Mouse (Mus musculus): ENCODE results near the gene Cox6b2. TPM values are rescaled to one million over a fixed set of nuclear protein-coding genes. Genes with fewer than 3 reads are reported as not detected.

Gene Cox6b2
- polyA plus RNA-seq, 1 experiment from 2014 or later: 17.7 TPM

DNA sequence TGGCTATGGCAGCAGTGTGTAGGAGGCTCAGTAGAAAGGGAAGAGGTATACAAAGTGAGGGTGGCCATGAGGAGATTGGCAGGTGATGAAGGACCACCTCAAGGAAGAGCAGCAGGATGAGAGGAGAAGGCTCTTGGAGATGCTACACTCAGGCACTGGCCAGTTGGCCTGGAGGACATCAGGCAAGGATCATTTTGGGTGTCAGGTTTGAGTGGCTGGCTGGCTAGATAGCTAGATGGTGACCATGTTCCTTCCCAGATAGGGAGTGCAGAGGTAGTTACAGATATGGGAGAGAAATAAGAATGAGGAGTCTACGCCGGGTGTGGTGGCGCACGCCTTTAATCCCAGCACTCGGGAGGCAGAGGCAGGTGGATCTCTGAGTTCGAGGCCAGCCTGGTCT lies 8.0 kb downstream of the Cox6b2 start:
- peaks cover 22% of the 10 kb centered on the region for H3K4me1 ChIP-seq (ENCODE audit: control insufficient read depth, insufficient read depth, low read length)
- no peak overlapping the region for H3K4me2 ChIP-seq (ENCODE audit: low read depth, low read length)
- H3K9me3 ChIP-seq (ENCODE audit: control insufficient read depth, low read length): no peaks in the 10 kb centered on the region
- H3K36me3 ChIP-seq (ENCODE audit: control insufficient read depth, insufficient read depth, low read length): peaks cover 7% of the 10 kb centered on the region
- no peak overlapping the region for H3K9ac ChIP-seq (replicated peaks; ENCODE audit: low read depth, low read length)
- no peak for ATAC-seq (ENCODE audit: low read depth)
- H3K27ac ChIP-seq (ENCODE audit: low read depth, low read length): no peak overlapping the region
- H3K27me3 ChIP-seq (ENCODE audit: control insufficient read depth, insufficient read depth, low read length): no peaks in the 10 kb centered on the region
- whole genome bisulfite sequencing: 96% methylated on average over 5 of the region's 6 CpGs
- no peak overlapping the region for H3K4me3 ChIP-seq (ENCODE audit: low read depth, low read length)

DNA sequence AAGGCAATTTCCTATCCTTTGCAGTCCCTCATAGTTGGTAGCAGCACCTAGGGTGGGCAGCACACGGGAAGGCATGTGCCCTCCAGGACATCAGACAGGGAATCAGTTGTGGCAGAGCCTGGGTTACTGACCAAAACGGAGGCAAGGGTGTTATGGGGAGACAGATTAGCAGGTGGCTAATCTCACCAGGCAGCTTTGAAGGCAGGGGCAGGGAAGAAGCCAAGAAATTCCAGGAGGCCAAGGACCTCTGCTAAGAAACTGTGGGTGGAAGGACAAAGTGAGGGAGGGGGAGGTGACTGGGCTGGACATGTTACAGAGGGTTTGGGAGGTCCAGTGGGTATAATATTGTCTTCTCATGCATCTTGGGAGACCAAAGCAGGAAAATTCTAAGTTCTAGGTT lies 9.5 kb downstream of the Cox6b2 start:
- peaks cover 30% of the 10 kb centered on the region for H3K4me1 ChIP-seq (ENCODE audit: control insufficient read depth, insufficient read depth, low read length)
- peaks cover 7% of the 10 kb centered on the region for H3K36me3 ChIP-seq (ENCODE audit: control insufficient read depth, insufficient read depth, low read length)
- no peak overlapping the region for H3K4me3 ChIP-seq (ENCODE audit: low read depth, low read length)
- no peak for ATAC-seq (ENCODE audit: low read depth)
- H3K9me3 ChIP-seq (ENCODE audit: control insufficient read depth, low read length): no peaks in the 10 kb centered on the region
- 88% methylated on average over 2 of the region's 2 CpGs for WGBS
- H3K27me3 ChIP-seq (ENCODE audit: control insufficient read depth, insufficient read depth, low read length): no peaks in the 10 kb centered on the region
- H3K4me2 ChIP-seq (ENCODE audit: low read depth, low read length): no peak overlapping the region
- H3K9ac ChIP-seq (replicated peaks; ENCODE audit: low read depth, low read length): no peak overlapping the region
- H3K27ac ChIP-seq (ENCODE audit: low read depth, low read length): no peak overlapping the region

DNA sequence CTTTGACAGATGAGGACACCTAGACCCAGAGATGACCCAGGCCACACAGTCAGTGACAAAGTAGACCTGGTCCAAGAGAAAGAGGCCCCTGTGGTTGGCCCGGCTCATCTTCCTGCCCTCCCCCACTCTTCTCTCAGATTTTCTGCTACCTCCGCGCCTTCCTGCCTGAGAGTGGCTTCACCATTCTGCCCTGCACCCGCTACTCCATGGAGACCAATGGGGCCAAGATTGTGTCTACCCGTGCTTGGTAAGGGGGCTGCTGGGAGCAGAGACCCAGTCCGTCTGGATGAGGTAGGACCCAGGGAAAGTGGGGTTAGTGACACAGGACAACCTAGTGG lies 10.4 kb downstream of the Cox6b2 start:
- Histone ChIP-seq H3K9ac (replicated peaks; ENCODE audit: low read depth, low read length) (no peak overlapping the region), H3K4me3 (ENCODE audit: low read depth, low read length) (no peak overlapping the region; the same call in 1 of the 2 replicates), H3K4me2 (ENCODE audit: low read depth, low read length) (0 out of 2 replicates have a peak overlapping the region, but pooled peaks have one; percentile 84), H3K36me3 (ENCODE audit: control insufficient read depth, insufficient read depth, low read length) (peaks cover 7% of the 10 kb centered on the region), H3K27me3 (ENCODE audit: control insufficient read depth, insufficient read depth, low read length) (no peaks in the 10 kb centered on the region), H3K9me3 (ENCODE audit: control insufficient read depth, low read length) (no peaks in the 10 kb centered on the region), H3K4me1 (ENCODE audit: control insufficient read depth, insufficient read depth, low read length) (peaks cover 31% of the 10 kb centered on the region), H3K27ac (ENCODE audit: low read depth, low read length) (no peak overlapping the region)
- 96% methylated on average over 6 of the region's 6 CpGs for WGBS
- no peak for ATAC-seq (ENCODE audit: low read depth)

DNA sequence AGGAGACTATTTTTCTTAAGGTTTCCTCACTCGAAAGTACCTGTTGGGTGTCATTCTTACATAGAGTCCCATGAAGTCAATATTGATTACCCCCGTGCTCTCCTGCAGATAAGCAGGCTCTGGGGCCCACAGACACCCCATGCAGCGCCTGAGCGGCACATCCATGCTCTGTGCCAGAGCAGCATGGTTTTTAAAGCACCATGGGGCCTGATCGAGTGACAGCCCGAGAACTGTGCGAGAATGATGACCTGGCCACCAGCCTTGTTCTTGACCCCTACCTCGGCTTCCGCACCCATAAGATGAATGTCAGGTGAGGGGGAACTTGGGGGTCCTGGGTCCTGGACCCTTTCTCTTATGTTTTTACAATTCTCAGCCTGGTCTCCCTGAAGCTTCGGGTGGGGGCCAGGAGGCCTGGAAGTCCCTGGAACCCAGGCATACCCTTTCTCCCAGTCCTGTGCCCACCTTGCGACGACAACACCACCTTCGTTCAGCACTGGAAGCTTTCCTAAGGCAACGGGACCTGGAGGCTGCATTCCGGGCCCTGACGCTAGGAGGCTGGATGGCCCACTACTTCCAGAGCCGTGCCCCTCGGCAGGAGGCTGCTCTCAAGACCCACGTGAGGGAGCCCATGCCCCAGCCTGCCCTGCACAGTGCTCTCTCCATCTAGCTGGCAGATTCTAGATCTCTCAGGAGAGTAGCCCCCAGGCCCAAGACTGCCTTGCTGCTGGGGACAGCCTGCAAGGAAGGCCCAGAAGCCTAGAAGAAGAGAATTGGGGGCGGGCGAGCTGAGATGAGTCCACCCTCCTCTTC lies 11.0 kb downstream of the Cox6b2 start:
- Histone ChIP-seq H3K36me3 (ENCODE audit: control insufficient read depth, insufficient read depth, low read length) (peaks cover 7% of the 10 kb centered on the region), H3K4me1 (ENCODE audit: control insufficient read depth, insufficient read depth, low read length) (peaks cover 31% of the 10 kb centered on the region), H3K27ac (ENCODE audit: low read depth, low read length) (no peak overlapping the region), H3K4me2 (ENCODE audit: low read depth, low read length) (peak overlapping the region; percentile 84), H3K9me3 (ENCODE audit: control insufficient read depth, low read length) (no peaks in the 10 kb centered on the region), H3K4me3 (ENCODE audit: low read depth, low read length) (peak overlapping the region; percentile 74; the same call in 1 of the 2 replicates), H3K9ac (replicated peaks; ENCODE audit: low read depth, low read length) (peak overlapping the region; percentile 87; the same call in 1 of the 2 replicates), H3K27me3 (ENCODE audit: control insufficient read depth, insufficient read depth, low read length) (no peaks in the 10 kb centered on the region)
- 81% methylated on average over 21 of the region's 21 CpGs for WGBS
- no peak for ATAC-seq (ENCODE audit: low read depth)

DNA sequence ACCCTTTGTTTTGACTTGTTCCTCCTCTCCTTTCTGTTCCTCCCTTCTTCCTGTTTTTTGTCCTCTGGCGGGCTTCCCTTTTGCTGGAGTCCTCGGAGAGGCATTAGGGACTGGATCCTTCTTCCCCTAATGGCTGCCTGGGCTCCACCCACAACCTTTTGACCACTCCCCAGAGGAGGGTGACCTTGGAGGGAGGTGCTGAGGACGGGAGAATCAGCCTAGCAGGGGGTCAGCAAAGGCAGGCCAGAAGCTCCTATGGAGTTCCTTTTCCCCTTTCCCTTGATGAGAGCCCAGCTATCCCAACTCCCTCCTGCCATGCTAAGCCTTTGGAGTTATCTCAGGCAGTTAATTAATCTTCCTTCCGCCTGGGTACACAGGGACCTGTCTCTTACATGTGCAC lies 11.7 kb downstream of the Cox6b2 start:
- WGBS: 0% methylated on average over 4 of the region's 4 CpGs
- H3K27me3 ChIP-seq (ENCODE audit: control insufficient read depth, insufficient read depth, low read length): no peaks in the 10 kb centered on the region
- peak overlapping the region; percentile 91 for H3K27ac ChIP-seq (ENCODE audit: low read depth, low read length)
- ATAC-seq (ENCODE audit: low read depth): no peak
- H3K4me1 ChIP-seq (ENCODE audit: control insufficient read depth, insufficient read depth, low read length): peaks cover 31% of the 10 kb centered on the region
- H3K9me3 ChIP-seq (ENCODE audit: control insufficient read depth, low read length): no peaks in the 10 kb centered on the region
- H3K4me2 ChIP-seq (ENCODE audit: low read depth, low read length): peak overlapping the region; percentile 84
- no peaks in the 10 kb centered on the region; the same call in 1 of the 2 replicates for H3K36me3 ChIP-seq (ENCODE audit: control insufficient read depth, insufficient read depth, low read length)
- H3K9ac ChIP-seq (replicated peaks; ENCODE audit: low read depth, low read length): peak overlapping the region; percentile 87
- peak overlapping the region; percentile 74 for H3K4me3 ChIP-seq (ENCODE audit: low read depth, low read length)

DNA sequence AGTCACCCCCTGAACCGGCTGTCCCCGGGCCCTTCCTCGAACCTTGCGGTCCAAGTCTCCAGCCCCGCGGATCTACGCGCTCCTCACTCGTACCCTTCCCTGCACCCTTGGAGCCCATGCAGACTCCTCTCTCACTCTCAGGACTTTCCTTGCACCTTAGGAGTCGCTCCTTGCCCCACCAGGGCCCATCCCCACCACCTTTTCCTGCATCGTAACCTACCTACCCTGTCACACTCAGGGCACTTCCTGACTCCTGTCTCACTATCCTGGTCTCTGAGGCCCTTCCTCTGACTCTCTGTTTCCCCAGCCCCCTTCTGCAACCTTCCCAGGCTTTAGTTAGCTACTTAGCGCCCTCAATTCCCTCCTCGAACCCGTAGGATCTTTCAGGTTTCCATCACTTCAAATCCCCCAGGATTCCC lies 12.6 kb downstream of the Cox6b2 start:
- peak overlapping the region; percentile 84 for H3K4me2 ChIP-seq (ENCODE audit: low read depth, low read length)
- no peaks in the 10 kb centered on the region for H3K27me3 ChIP-seq (ENCODE audit: control insufficient read depth, insufficient read depth, low read length)
- H3K9me3 ChIP-seq (ENCODE audit: control insufficient read depth, low read length): no peaks in the 10 kb centered on the region
- peak overlapping the region; percentile 91 for H3K27ac ChIP-seq (ENCODE audit: low read depth, low read length)
- 1% methylated on average over 14 of the region's 14 CpGs for WGBS
- peak overlapping the region; percentile 87 for H3K9ac ChIP-seq (replicated peaks; ENCODE audit: low read depth, low read length)
- peak overlapping the region; percentile 74 for H3K4me3 ChIP-seq (ENCODE audit: low read depth, low read length)
- H3K4me1 ChIP-seq (ENCODE audit: control insufficient read depth, insufficient read depth, low read length): peaks cover 31% of the 10 kb centered on the region
- H3K36me3 ChIP-seq (ENCODE audit: control insufficient read depth, insufficient read depth, low read length): no peaks in the 10 kb centered on the region
- ATAC-seq (ENCODE audit: low read depth): peak; percentile 53

DNA sequence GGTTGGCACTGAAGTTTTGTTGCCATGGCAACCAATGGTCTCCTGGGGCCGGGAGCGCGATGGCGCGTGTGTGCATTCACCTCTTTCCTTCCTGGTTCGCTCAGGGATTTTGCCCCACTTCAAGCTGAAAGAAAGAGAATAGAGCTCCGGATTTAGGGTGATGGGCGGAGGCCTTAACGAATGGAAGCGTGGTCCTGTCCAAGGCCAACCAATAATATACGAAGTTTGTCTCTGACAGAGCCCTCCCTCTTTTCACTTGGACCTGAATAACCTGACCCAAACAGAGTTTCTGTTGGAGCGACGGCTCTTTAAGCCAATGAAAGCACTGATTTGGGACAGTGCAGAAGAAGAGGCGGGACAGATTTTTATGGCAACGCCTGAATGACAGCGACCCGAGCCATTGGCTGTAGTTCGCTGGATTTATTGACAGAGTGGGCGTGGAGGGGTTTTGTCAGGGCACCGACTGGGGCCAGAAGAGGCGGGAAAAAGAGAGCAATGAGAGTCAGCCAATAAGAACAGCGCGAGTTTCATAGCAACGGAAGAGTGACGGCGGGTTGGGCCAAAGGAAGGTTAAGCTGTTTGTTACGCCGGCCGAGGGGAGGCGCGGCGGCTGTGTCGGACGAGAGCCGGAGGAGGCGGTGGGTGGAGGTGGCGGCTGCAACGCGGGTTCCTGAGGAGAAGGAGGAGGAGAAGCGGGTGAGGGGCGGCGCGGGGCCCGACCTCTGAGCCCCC lies 13.2 kb downstream of the Cox6b2 start, which contains the start of gene Kmt5c:
Gene Kmt5c, plus strand, starts transcription at position 572 of the 732 bp plus-strand sequence.
- peak within 1 kb of the TSS; percentile 91 for H3K27ac ChIP-seq (ENCODE audit: low read depth, low read length)
- peak within 1 kb of the TSS; percentile 84 for H3K4me2 ChIP-seq (ENCODE audit: low read depth, low read length)
- H3K36me3 ChIP-seq (ENCODE audit: control insufficient read depth, insufficient read depth, low read length): no peaks in the 10 kb centered on the region
- H3K4me1 ChIP-seq (ENCODE audit: control insufficient read depth, insufficient read depth, low read length): peaks cover 31% of the 10 kb centered on the region
- peak within 1 kb of the TSS; percentile 74 for H3K4me3 ChIP-seq (ENCODE audit: low read depth, low read length)
- H3K27me3 ChIP-seq (ENCODE audit: control insufficient read depth, insufficient read depth, low read length): no peaks in the 10 kb centered on the region
- ATAC-seq (ENCODE audit: low read depth): peak; percentile 97
- 1% methylated on average over 37 of the region's 44 CpGs for WGBS
- H3K9me3 ChIP-seq (ENCODE audit: control insufficient read depth, low read length): no peaks in the 10 kb centered on the region
- H3K9ac ChIP-seq (replicated peaks; ENCODE audit: low read depth, low read length): peak within 1 kb of the TSS; percentile 87

DNA sequence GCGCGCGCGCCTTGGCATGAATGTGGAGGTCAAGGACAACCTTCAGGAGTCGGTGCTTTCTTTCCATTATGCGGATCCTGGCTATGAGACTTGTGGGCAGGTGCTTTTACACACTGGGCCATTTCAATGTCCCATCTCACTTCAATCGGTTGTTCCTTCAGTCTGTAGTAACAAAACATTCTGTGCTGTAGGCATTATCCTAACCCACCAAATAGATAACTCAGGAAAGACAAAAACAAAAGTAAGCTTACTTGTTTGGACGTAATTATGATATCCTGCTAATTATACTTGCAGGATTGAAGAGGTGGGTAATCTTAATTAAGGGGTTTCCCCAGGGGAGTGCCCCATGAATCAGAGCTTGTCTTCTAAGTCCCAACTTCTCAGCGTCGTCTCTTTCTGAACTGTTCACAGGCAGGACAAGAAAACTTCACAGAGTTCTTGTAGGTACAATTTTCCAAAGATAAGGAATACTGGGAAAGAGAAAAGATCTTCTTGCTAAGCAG lies 13.8 kb downstream of the Cox6b2 start:
- H3K27me3 ChIP-seq (ENCODE audit: control insufficient read depth, insufficient read depth, low read length): no peaks in the 10 kb centered on the region
- H3K4me2 ChIP-seq (ENCODE audit: low read depth, low read length): peak overlapping the region; percentile 84
- peak overlapping the region; percentile 28; the same call in 1 of the 2 replicates for H3K9ac ChIP-seq (replicated peaks; ENCODE audit: low read depth, low read length)
- peaks cover 31% of the 10 kb centered on the region for H3K4me1 ChIP-seq (ENCODE audit: control insufficient read depth, insufficient read depth, low read length)
- no peaks in the 10 kb centered on the region for H3K36me3 ChIP-seq (ENCODE audit: control insufficient read depth, insufficient read depth, low read length)
- H3K9me3 ChIP-seq (ENCODE audit: control insufficient read depth, low read length): no peaks in the 10 kb centered on the region
- H3K4me3 ChIP-seq (ENCODE audit: low read depth, low read length): peak overlapping the region; percentile 74
- 35% methylated on average over 10 of the region's 10 CpGs for WGBS
- ATAC-seq (ENCODE audit: low read depth): no peak
- peak overlapping the region; percentile 80 for H3K27ac ChIP-seq (ENCODE audit: low read depth, low read length)

DNA sequence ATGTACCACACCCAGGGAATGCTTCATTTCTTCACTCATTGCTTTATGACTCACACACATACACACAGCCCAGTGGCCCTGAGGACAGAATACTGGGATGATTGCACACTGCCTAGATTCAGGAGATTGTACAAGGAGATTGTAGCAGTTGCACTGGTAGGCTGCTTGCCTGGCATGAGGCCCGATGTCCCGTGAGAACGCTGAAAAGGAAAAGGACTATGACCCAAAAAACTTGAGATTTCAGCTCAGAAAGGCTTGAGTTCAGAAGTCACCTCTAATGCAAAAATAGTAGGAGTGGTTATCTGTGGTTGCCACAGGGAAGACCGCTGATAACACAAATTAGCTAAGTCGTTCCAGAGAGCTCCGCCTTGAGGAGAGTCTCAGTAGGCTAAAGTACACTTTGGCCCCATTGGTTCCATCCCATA lies 19.9 kb downstream of the Cox6b2 start:
- Histone ChIP-seq H3K4me1 (ENCODE audit: control insufficient read depth, insufficient read depth, low read length) (no peaks in the 10 kb centered on the region), H3K9me3 (ENCODE audit: control insufficient read depth, low read length) (no peaks in the 10 kb centered on the region), H3K9ac (replicated peaks; ENCODE audit: low read depth, low read length) (no peak overlapping the region), H3K4me2 (ENCODE audit: low read depth, low read length) (no peak overlapping the region), H3K36me3 (ENCODE audit: control insufficient read depth, insufficient read depth, low read length) (no peaks in the 10 kb centered on the region), H3K4me3 (ENCODE audit: low read depth, low read length) (no peak overlapping the region), H3K27ac (ENCODE audit: low read depth, low read length) (no peak overlapping the region), H3K27me3 (ENCODE audit: control insufficient read depth, insufficient read depth, low read length) (no peaks in the 10 kb centered on the region)
- no peak for ATAC-seq (ENCODE audit: low read depth)
- 70% methylated on average over 6 of the region's 6 CpGs for WGBS
